Mouse (Mus musculus): ENCODE results near the gene Iqck. TPM values are rescaled to one million over a fixed set of nuclear protein-coding genes. Genes with fewer than 3 reads are reported as not detected.

The Iqck gene
- polyA plus RNA-seq, 1 experiment from 2014 or later = 4.1 TPM

- H3K36me3 ChIP-seq = peaks cover 42% of the 10 kb centered on the region
- no peak overlapping the region for H3K27ac ChIP-seq
- H3K4me3 ChIP-seq (replicated peaks) = peak overlapping the region; percentile 89
- peak overlapping the region; percentile 95 for H3K4me2 ChIP-seq (replicated peaks)
- ATAC-seq = no peak
- no peaks in the 10 kb centered on the region for H3K27me3 ChIP-seq
- 23% methylated on average over 3 of the region's 3 CpGs for WGBS
- H3K9ac ChIP-seq (replicated peaks) = peak overlapping the region; percentile 80
- no peaks in the 10 kb centered on the region for H3K9me3 ChIP-seq
- peaks cover 24% of the 10 kb centered on the region for H3K4me1 ChIP-seq (replicated peaks)
Measured at GRCm38 (mm10) chr7:118854606-118855005, 946 bp upstream of the Iqck start.

- WGBS = 0% methylated on average over 44 of the region's 46 CpGs
- peak within 1 kb of the TSS; percentile 89 for H3K4me3 ChIP-seq (replicated peaks)
- ATAC-seq = peak; percentile 89
Measured at GRCm38 (mm10) chr7:118855877-118856304, 339 bp downstream of the Iqck start, which contains the start of gene Knop1. Gene Knop1, minus strand, starts transcription at chr7:118856254.

GRCm38 (mm10) chr7:118858640-118859039, 3.1 kb downstream of the Iqck start:
- no peak for ATAC-seq
- no peaks in the 10 kb centered on the region for H3K9me3 ChIP-seq
- H3K4me2 ChIP-seq (replicated peaks) = no peak overlapping the region
- H3K36me3 ChIP-seq = peaks cover 5% of the 10 kb centered on the region; the same call in 1 of the 2 replicates
- H3K27me3 ChIP-seq = no peaks in the 10 kb centered on the region
- H3K9ac ChIP-seq (replicated peaks) = no peak overlapping the region
- H3K27ac ChIP-seq = no peak overlapping the region
- 95% methylated on average over 1 of the region's 1 CpGs for WGBS
- H3K4me3 ChIP-seq (replicated peaks) = no peak overlapping the region
- peaks cover 19% of the 10 kb centered on the region for H3K4me1 ChIP-seq (replicated peaks)

More at GRCm38 (mm10) chr7:118855877-118856304, 339 bp downstream of the Iqck start, which contains the start of gene Knop1:
- H3K27ac ChIP-seq = peak within 1 kb of the TSS; percentile 81
- H3K9ac ChIP-seq (replicated peaks) = peak within 1 kb of the TSS; percentile 80
- no peaks in the 10 kb centered on the region for H3K9me3 ChIP-seq
- H3K4me2 ChIP-seq (replicated peaks) = peak within 1 kb of the TSS; percentile 95
- no peaks in the 10 kb centered on the region for H3K27me3 ChIP-seq
- peaks cover 29% of the 10 kb centered on the region for H3K36me3 ChIP-seq
- peaks cover 24% of the 10 kb centered on the region for H3K4me1 ChIP-seq (replicated peaks)

GRCm38 (mm10) chr7:118865362-118865761, 9.8 kb downstream of the Iqck start:
- H3K4me3 ChIP-seq (replicated peaks) = no peak overlapping the region
- no peaks in the 10 kb centered on the region for H3K9me3 ChIP-seq
- WGBS = 79% methylated on average over 2 of the region's 2 CpGs
- H3K27ac ChIP-seq = no peak overlapping the region
- no peaks in the 10 kb centered on the region for H3K27me3 ChIP-seq
- no peak overlapping the region for H3K9ac ChIP-seq (replicated peaks)
- no peaks in the 10 kb centered on the region for H3K4me1 ChIP-seq (replicated peaks)
- H3K4me2 ChIP-seq (replicated peaks) = no peak overlapping the region
- no peaks in the 10 kb centered on the region for H3K36me3 ChIP-seq
- ATAC-seq = no peak

GRCm38 (mm10) chr7:118879466-118880029, 24.0 kb downstream of the Iqck start:
- WGBS = 82% methylated on average over 3 of the region's 3 CpGs

GRCm38 (mm10) chr7:118883957-118884356, 28.4 kb downstream of the Iqck start:
- Histone ChIP-seq H3K4me3 (replicated peaks) (no peak overlapping the region), H3K27ac (no peak overlapping the region), H3K36me3 (no peaks in the 10 kb centered on the region), H3K27me3 (peaks cover 4% of the 10 kb centered on the region; the same call in 1 of the 2 replicates), H3K4me1 (replicated peaks) (peaks cover 18% of the 10 kb centered on the region), H3K9ac (replicated peaks) (no peak overlapping the region), H3K9me3 (no peaks in the 10 kb centered on the region), H3K4me2 (replicated peaks) (no peak overlapping the region)
- ATAC-seq = no peak
- WGBS = 87% methylated on average over 4 of the region's 4 CpGs

More at GRCm38 (mm10) chr7:118879466-118880029, 24.0 kb downstream of the Iqck start:
- no peak overlapping the region for H3K4me2 ChIP-seq (replicated peaks)
- no peak overlapping the region for H3K9ac ChIP-seq (replicated peaks)
- H3K4me3 ChIP-seq (replicated peaks) = no peak overlapping the region
- H3K4me1 ChIP-seq (replicated peaks) = no peaks in the 10 kb centered on the region
- ATAC-seq = 0 out of 2 replicates have a peak, but pooled peaks have one; percentile 14
- no peaks in the 10 kb centered on the region; the same call in 1 of the 2 replicates for H3K27me3 ChIP-seq
- no peaks in the 10 kb centered on the region for H3K9me3 ChIP-seq
- H3K36me3 ChIP-seq = no peaks in the 10 kb centered on the region
- H3K27ac ChIP-seq = no peak overlapping the region

- H3K4me3 ChIP-seq (replicated peaks) = no peak overlapping the region
- H3K4me2 ChIP-seq (replicated peaks) = no peak overlapping the region
- 85% methylated on average over 4 of the region's 4 CpGs for WGBS
- no peak for ATAC-seq
- no peaks in the 10 kb centered on the region for H3K9me3 ChIP-seq
- no peak overlapping the region for H3K9ac ChIP-seq (replicated peaks)
- H3K27ac ChIP-seq = no peak overlapping the region
- H3K27me3 ChIP-seq = peaks cover 4% of the 10 kb centered on the region; the same call in 1 of the 2 replicates
- H3K36me3 ChIP-seq = no peaks in the 10 kb centered on the region
- H3K4me1 ChIP-seq (replicated peaks) = peaks cover 25% of the 10 kb centered on the region
Measured at GRCm38 (mm10) chr7:118884969-118885368, 29.4 kb downstream of the Iqck start.

GRCm38 (mm10) chr7:118887303-118888055, 31.9 kb downstream of the Iqck start:
- H3K4me2 ChIP-seq (replicated peaks) = no peak overlapping the region
- no peaks in the 10 kb centered on the region for H3K36me3 ChIP-seq
- H3K9ac ChIP-seq (replicated peaks) = no peak overlapping the region
- WGBS = 10% methylated on average over 6 of the region's 6 CpGs
- H3K4me3 ChIP-seq (replicated peaks) = no peak overlapping the region
- H3K9me3 ChIP-seq = no peaks in the 10 kb centered on the region
- peaks cover 4% of the 10 kb centered on the region; the same call in 1 of the 2 replicates for H3K27me3 ChIP-seq
- peak overlapping the region; percentile 30; the same call in 1 of the 2 replicates for H3K27ac ChIP-seq
- H3K4me1 ChIP-seq (replicated peaks) = peaks cover 25% of the 10 kb centered on the region
- peak; percentile 47 for ATAC-seq

GRCm38 (mm10) chr7:118889046-118889680, 33.6 kb downstream of the Iqck start:
- Histone ChIP-seq H3K36me3 (no peaks in the 10 kb centered on the region), H3K4me2 (replicated peaks) (no peak overlapping the region), H3K27me3 (0 out of 2 replicates have a peak, but pooled peaks cover 4% of the 10 kb centered on the region), H3K4me1 (replicated peaks) (peaks cover 25% of the 10 kb centered on the region), H3K9ac (replicated peaks) (no peak overlapping the region), H3K4me3 (replicated peaks) (no peak overlapping the region), H3K27ac (no peak overlapping the region), H3K9me3 (no peaks in the 10 kb centered on the region)
- 2% methylated on average over 3 of the region's 3 CpGs for WGBS
- peak; percentile 49; the same call in 1 of the 2 replicates for ATAC-seq

GRCm38 (mm10) chr7:118895469-118896450, 40.2 kb downstream of the Iqck start:
- WGBS = 35% methylated on average over 10 of the region's 10 CpGs
- H3K4me3 ChIP-seq (replicated peaks) = no peak overlapping the region
- no peaks in the 10 kb centered on the region for H3K36me3 ChIP-seq
- H3K4me2 ChIP-seq (replicated peaks) = no peak overlapping the region
- no peaks in the 10 kb centered on the region for H3K9me3 ChIP-seq
- H3K27ac ChIP-seq = peak overlapping the region; percentile 54
- ATAC-seq = peak; percentile 62
- no peak overlapping the region for H3K9ac ChIP-seq (replicated peaks)
- 0 out of 2 replicates have a peak, but pooled peaks cover 5% of the 10 kb centered on the region for H3K27me3 ChIP-seq
- peaks cover 26% of the 10 kb centered on the region for H3K4me1 ChIP-seq (replicated peaks)

GRCm38 (mm10) chr7:118898063-118898462, 42.5 kb downstream of the Iqck start:
- no peak for ATAC-seq
- no peak overlapping the region for H3K4me2 ChIP-seq (replicated peaks)
- H3K27me3 ChIP-seq = 0 out of 2 replicates have a peak, but pooled peaks cover 5% of the 10 kb centered on the region
- H3K4me3 ChIP-seq (replicated peaks) = no peak overlapping the region
- H3K9me3 ChIP-seq = no peaks in the 10 kb centered on the region
- H3K27ac ChIP-seq = no peak overlapping the region
- no peaks in the 10 kb centered on the region for H3K36me3 ChIP-seq
- H3K4me1 ChIP-seq (replicated peaks) = peaks cover 34% of the 10 kb centered on the region
- H3K9ac ChIP-seq (replicated peaks) = no peak overlapping the region
